Mouse (Mus musculus): ENCODE measurements around the gene Bri3.

DNA sequence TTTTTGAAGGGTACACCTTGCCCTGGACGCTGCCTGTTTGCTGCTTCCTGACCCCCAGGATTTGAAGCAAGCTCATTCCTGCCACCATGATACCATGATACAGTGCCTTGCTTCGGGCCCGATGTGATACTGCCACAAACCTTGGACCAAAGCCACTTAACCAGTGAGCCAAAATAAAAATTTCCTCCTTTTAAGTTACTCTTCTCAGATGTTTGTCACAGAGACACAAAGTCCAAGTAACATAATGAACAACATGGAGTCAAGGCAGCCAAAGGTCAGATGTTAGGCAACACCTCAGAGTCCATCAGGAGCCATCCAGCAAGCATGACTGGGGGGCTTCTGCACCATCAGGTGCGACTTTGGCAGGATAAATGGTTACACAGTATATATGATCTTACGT is 11.7 kb upstream of the Bri3 start:
- TF ChIP-seq CTCF (IDR thresholded peaks at IDR 0.05; ENCODE audit: borderline replicate concordance, control insufficient read depth, extremely low read depth, insufficient read depth, low read length, poor library complexity) (no peak), POLR2A (IDR thresholded peaks at IDR 0.05; ENCODE audit: control insufficient read depth, extremely low read depth, insufficient read depth, low read length, poor library complexity) (no peak)

All from thymus, adult 2 months (tissue).